ENCODE assay signal across 26 mouse cellular contexts in the genomic region with DNA sequence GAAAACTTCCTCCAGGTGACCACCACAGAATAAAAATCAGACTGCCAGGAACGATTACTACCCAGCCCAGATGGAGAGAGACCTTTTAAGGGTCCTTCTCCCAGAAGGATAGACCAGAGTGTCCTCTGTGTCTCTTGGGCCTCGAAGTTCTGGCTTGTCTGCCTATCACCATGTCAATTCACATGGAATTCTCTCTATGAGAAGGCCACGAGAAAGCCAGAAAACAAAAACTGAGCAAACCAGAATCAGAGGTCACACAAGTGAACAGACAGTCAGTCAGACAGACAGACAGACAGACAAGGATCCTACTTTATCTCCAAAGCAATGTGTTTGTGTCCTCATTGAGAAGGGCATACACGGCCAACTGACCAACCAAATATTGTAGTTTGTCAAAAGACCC. TPM values are rescaled to one million over a fixed set of nuclear protein-coding genes. Genes with fewer than 3 reads are reported as not detected.
"Had no signal": no experiment of that assay in that cellular context is flagged by ENCODE, and none has a peak within 500 bp of the region (broad histone marks: within the 10 kb centered on the region; RNA-seq: fewer than 3 reads in every experiment).

No protein-coding gene starts in this region.

- H3K9ac ChIP-seq: embryonic facial prominence, embryonic 12.5 days; embryonic facial prominence, embryonic 13.5 days; embryonic facial prominence, embryonic 15.5 days; forebrain, embryonic 12.5 days; forebrain, embryonic 13.5 days; forebrain, embryonic 15.5 days; forebrain, postnatal 0 days had no signal

- H3K9me3 ChIP-seq: embryonic facial prominence, embryonic 10.5 days; embryonic facial prominence, embryonic 12.5 days; embryonic facial prominence, embryonic 13.5 days; embryonic facial prominence, embryonic 15.5 days; forebrain, embryonic 10.5 days; forebrain, embryonic 12.5 days; forebrain, embryonic 13.5 days; forebrain, embryonic 15.5 days had no signal

- DNase-seq: cerebellum, adult 9-10 months; cerebellum, adult 9-11 months; cerebellum, postnatal 14 days; cerebellum, postnatal 25 days; cerebellum, postnatal 36 days; embryo, embryonic 11 days; forebrain, postnatal 0 days had no signal

- H3K27ac ChIP-seq: embryonic facial prominence, embryonic 10.5 days; embryonic facial prominence, embryonic 12.5 days; embryonic facial prominence, embryonic 13.5 days; embryonic facial prominence, embryonic 15.5 days; forebrain, embryonic 10.5 days; forebrain, embryonic 12.5 days; forebrain, embryonic 13.5 days; forebrain, embryonic 15.5 days; gastrocnemius, adult 2 months; heart, adult 2 months had no signal

- H3K36me3 ChIP-seq: embryonic facial prominence, embryonic 10.5 days; embryonic facial prominence, embryonic 12.5 days; embryonic facial prominence, embryonic 13.5 days; embryonic facial prominence, embryonic 15.5 days; forebrain, embryonic 10.5 days; forebrain, embryonic 12.5 days; forebrain, embryonic 15.5 days had no signal

- H3K27me3 ChIP-seq: embryonic facial prominence, embryonic 12.5 days; embryonic facial prominence, embryonic 13.5 days; embryonic facial prominence, embryonic 15.5 days; forebrain, embryonic 12.5 days; forebrain, embryonic 13.5 days; forebrain, embryonic 15.5 days had no signal

- ATAC-seq: forebrain, embryonic 13.5 days; forebrain, embryonic 14.5 days; forebrain, embryonic 15.5 days; forebrain, embryonic 16.5 days; forebrain, postnatal 0 days had no signal

- H3K4me3 ChIP-seq: embryonic facial prominence, embryonic 10.5 days; embryonic facial prominence, embryonic 12.5 days; embryonic facial prominence, embryonic 13.5 days; embryonic facial prominence, embryonic 15.5 days; erythroblast, embryonic 14.5 days; forebrain, embryonic 10.5 days; forebrain, embryonic 12.5 days; forebrain, embryonic 13.5 days; forebrain, embryonic 15.5 days; gastrocnemius, adult 2 months; heart, adult 2 months had no signal

- H3K4me1 ChIP-seq: embryonic facial prominence, embryonic 10.5 days; embryonic facial prominence, embryonic 12.5 days; embryonic facial prominence, embryonic 13.5 days; embryonic facial prominence, embryonic 15.5 days; forebrain, embryonic 10.5 days; forebrain, embryonic 12.5 days; forebrain, embryonic 13.5 days; forebrain, embryonic 15.5 days had no signal

- H3K4me2 ChIP-seq: embryonic facial prominence, embryonic 12.5 days; embryonic facial prominence, embryonic 13.5 days; embryonic facial prominence, embryonic 15.5 days; forebrain, embryonic 12.5 days; forebrain, embryonic 13.5 days; forebrain, embryonic 15.5 days had no signal

RNA-seq across cellular contexts. Expression of gene C1rb, which starts 16.2 kb away (rescaled TPM):
- polyA plus RNA-seq: cortical plate, adult 2 months; embryonic facial prominence, embryonic 10.5 days; embryonic facial prominence, embryonic 11.5 days; embryonic facial prominence, embryonic 12.5 days; embryonic facial prominence, embryonic 13.5 days; embryonic facial prominence, embryonic 14.5 days; embryonic facial prominence, embryonic 15.5 days; erythroblast, embryonic 14.5 days; forebrain, embryonic 10.5 days; forebrain, embryonic 11.5 days; forebrain, embryonic 12.5 days; forebrain, embryonic 13.5 days; forebrain, embryonic 14.5 days; forebrain, embryonic 16.5 days; forebrain, postnatal 0 days; frontal cortex, adult 2 months; gonadal fat pad, adult 2 months; heart, adult 2 months had no signal

RNA-seq across cellular contexts. Expression of gene C1s1, which starts 44.1 kb away (rescaled TPM):
- polyA plus RNA-seq: erythroblast, embryonic 14.5 days; forebrain, embryonic 11.5 days had no signal

RNA-seq across cellular contexts. Expression of gene C1s2, which starts 49.6 kb away (rescaled TPM):
- polyA plus RNA-seq: embryonic facial prominence, embryonic 10.5 days; embryonic facial prominence, embryonic 11.5 days; embryonic facial prominence, embryonic 12.5 days; embryonic facial prominence, embryonic 13.5 days; erythroblast, embryonic 14.5 days; forebrain, embryonic 11.5 days; forebrain, embryonic 13.5 days; heart, adult 2 months had no signal
